Mouse (Mus musculus) ES-CJ7 (cell line): Measurements from ENCODE around the gene Syne2.

Experiments used
- DNase-seq: peaks from one replicate; pipeline ENCODE4 v3.0.0; 2011; ENCODE audit warnings: low read depth, low spot score

The Syne2 gene

GRCm38 (mm10) chr12:75866419-75867373 is 48.8 kb downstream of the Syne2 start:
- no peak for DNase-seq

GRCm38 (mm10) chr12:75873546-75874235 is 55.8 kb downstream of the Syne2 start:
- DNase-seq = no peak

GRCm38 (mm10) chr12:75874287-75874994 is 56.5 kb downstream of the Syne2 start:
- no peak for DNase-seq

- DNase-seq = no peak
Measured at GRCm38 (mm10) chr12:75879636-75880317, 61.8 kb downstream of the Syne2 start.

- no peak for DNase-seq
Measured at GRCm38 (mm10) chr12:75881554-75881953, 63.6 kb downstream of the Syne2 start.

GRCm38 (mm10) chr12:75886161-75886560 is 68.2 kb downstream of the Syne2 start:
- peak; percentile 36 for DNase-seq

GRCm38 (mm10) chr12:75886946-75887345 is 69.0 kb downstream of the Syne2 start:
- DNase-seq = no peak

- no peak for DNase-seq
Measured at GRCm38 (mm10) chr12:75888721-75889120, 70.8 kb downstream of the Syne2 start.

GRCm38 (mm10) chr12:75891206-75891605 is 73.3 kb downstream of the Syne2 start:
- no peak for DNase-seq

GRCm38 (mm10) chr12:75893392-75893791 is 75.5 kb downstream of the Syne2 start:
- peak; percentile 64 for DNase-seq

GRCm38 (mm10) chr12:75894316-75894997 is 76.5 kb downstream of the Syne2 start:
- peak; percentile 77 for DNase-seq

GRCm38 (mm10) chr12:75894998-75895331 is 77.0 kb downstream of the Syne2 start:
- no peak for DNase-seq

GRCm38 (mm10) chr12:75897793-75898192 is 79.9 kb downstream of the Syne2 start:
- no peak for DNase-seq

- peak; percentile 41 for DNase-seq
Measured at GRCm38 (mm10) chr12:75901721-75902120, 83.8 kb downstream of the Syne2 start.

GRCm38 (mm10) chr12:75904068-75904467 is 86.1 kb downstream of the Syne2 start:
- no peak for DNase-seq

GRCm38 (mm10) chr12:75905304-75905703 is 87.4 kb downstream of the Syne2 start:
- DNase-seq = no peak

GRCm38 (mm10) chr12:75908466-75908865 is 90.5 kb downstream of the Syne2 start:
- no peak for DNase-seq

- DNase-seq = no peak
Measured at GRCm38 (mm10) chr12:75915694-75916093, 97.8 kb downstream of the Syne2 start.

- DNase-seq = no peak
Measured at GRCm38 (mm10) chr12:75918415-75918814, 100.5 kb downstream of the Syne2 start.

- peak; percentile 74 for DNase-seq
Measured at GRCm38 (mm10) chr12:75918914-75919313, 101.0 kb downstream of the Syne2 start.

- no peak for DNase-seq
Measured at GRCm38 (mm10) chr12:75922900-75923299, 105.0 kb downstream of the Syne2 start.
